Mouse (Mus musculus) CH12.LX (cell line): Measurements from ENCODE around the gene Rdm1. TPM values are rescaled to one million over a fixed set of nuclear protein-coding genes. Genes with fewer than 3 reads are reported as not detected.
"Not testable (repeated sequence)": the region's sequence is repeated elsewhere in the genome, so short reads cannot be mapped to it uniquely, and the experiment has no call there.

Experiments
- DNase-seq: peaks from one replicate; pipeline ENCODE4 v3.0.0-alpha.2; 2013; ENCODE audit errors: extremely low read depth
- H3K27ac ChIP-seq: 2 replicates; pipeline ENCODE4 v1.5.1; 2012; ENCODE audit warnings: low read depth, mild to moderate bottlenecking, control low read depth, moderate library complexity; ENCODE audit not compliant: insufficient read depth
- H3K27me3 ChIP-seq: replicated peaks from 2 replicates; pipeline ENCODE3; 2012; ENCODE audit warnings: inconsistent platforms
- H3K36me3 ChIP-seq, 2 experiments: replicated peaks in 1 of 2; 2 replicates each; pipeline versions ENCODE3 to v1.6.1; 2012; ENCODE audit warnings: inconsistent platforms in 1 of 2, low read length in 1 of 2, mild to moderate bottlenecking in 1 of 2, mixed read lengths in 1 of 2, moderate library complexity in 1 of 2; ENCODE audit not compliant: control insufficient read depth in 1 of 2, insufficient read depth in 1 of 2
- H3K4me1 ChIP-seq, 2 experiments: 2 replicates each; pipeline ENCODE4 v1.6.1; 2012; ENCODE audit warnings: inconsistent platforms in 1 of 2, moderate library complexity in 1 of 2; ENCODE audit not compliant: insufficient read depth in 2 of 2, control insufficient read depth in 1 of 2
- H3K4me2 ChIP-seq: 2 replicates; pipeline ENCODE4 v1.6.1; 2012; ENCODE audit warnings: low read depth, mild to moderate bottlenecking, control low read depth; ENCODE audit not compliant: poor library complexity, insufficient read depth, severe bottlenecking
- H3K4me3 ChIP-seq, 3 experiments: fragments of 150-350 bp in 1 of 3; sonication (generic) in 1 of 3; replicated peaks in 1 of 3; 2 replicates each; pipeline versions ENCODE3 to v1.5.1; 2011 to 2012; ENCODE audit warnings: low read depth in 2 of 3, low read length in 2 of 3, mild to moderate bottlenecking in 2 of 3, moderate library complexity in 2 of 3, control low read depth in 1 of 3, improper control_type of control experiment in 1 of 3, inconsistent platforms in 1 of 3, mixed read lengths in 1 of 3; ENCODE audit not compliant: poor library complexity in 1 of 3
- H3K79me2 ChIP-seq: replicated peaks from 2 replicates; pipeline ENCODE4 v1.6.1; 2012; ENCODE audit warnings: mild to moderate bottlenecking, moderate library complexity; ENCODE audit not compliant: control insufficient read depth, poor library complexity, insufficient read depth, severe bottlenecking; ENCODE audit errors: extremely low read depth
- H3K9ac ChIP-seq: 2 replicates; pipeline ENCODE4 v1.6.1; 2012; ENCODE audit warnings: low read depth, mild to moderate bottlenecking, control low read depth, moderate library complexity; ENCODE audit not compliant: insufficient read depth
- H3K9me3 ChIP-seq: replicated peaks from 2 replicates; pipeline ENCODE3; 2012; ENCODE audit warnings: low read length, inconsistent platforms, mixed read lengths
- BHLHE40 ChIP-seq: IDR thresholded peaks from 2 replicates; pipeline ENCODE4 v1.6.1; 2011; ENCODE audit warnings: mild to moderate bottlenecking, low read depth, low read length, improper control_type of control experiment
- CHD2 ChIP-seq: IDR thresholded peaks from 2 replicates; pipeline ENCODE4 v1.6.1; 2011; ENCODE audit warnings: low read length, improper control_type of control experiment
- E2F4 ChIP-seq: IDR thresholded peaks from 2 replicates; pipeline ENCODE4 v1.6.1; 2011; ENCODE audit warnings: low read depth, low read length, improper control_type of control experiment; ENCODE audit not compliant: insufficient replicate concordance
- ELF1 ChIP-seq: IDR thresholded peaks from 2 replicates; pipeline ENCODE4 v1.6.1; 2014; ENCODE audit warnings: low read depth, mild to moderate bottlenecking, inconsistent platforms, low read length, improper control_type of control experiment
- ETS1 ChIP-seq: conservative IDR thresholded peaks from 2 replicates; pipeline ENCODE4 v1.6.1; 2012; ENCODE audit warnings: low read depth, mild to moderate bottlenecking, inconsistent platforms, low read length, improper control_type of control experiment, moderate library complexity
- HCFC1 ChIP-seq: IDR thresholded peaks from 2 replicates; pipeline ENCODE4 v1.6.1; 2012; ENCODE audit warnings: low read depth, mild to moderate bottlenecking, inconsistent platforms, low read length, improper control_type of control experiment
- IRF4 ChIP-seq: IDR thresholded peaks from 2 replicates; pipeline ENCODE4 v1.6.1; 2014; ENCODE audit warnings: low read depth, mild to moderate bottlenecking, inconsistent platforms, low read length, improper control_type of control experiment
- MAFK ChIP-seq: IDR thresholded peaks from 2 replicates; pipeline ENCODE4 v1.6.1; 2011; ENCODE audit warnings: low read length, improper control_type of control experiment; ENCODE audit not compliant: insufficient replicate concordance
- MAX ChIP-seq: IDR thresholded peaks from 2 replicates; pipeline ENCODE4 v1.6.1; 2011; ENCODE audit warnings: low read length, improper control_type of control experiment
- MAZ ChIP-seq: IDR thresholded peaks from 2 replicates; pipeline ENCODE4 v1.6.1; 2012; ENCODE audit warnings: low read depth, mild to moderate bottlenecking, inconsistent platforms, low read length, improper control_type of control experiment, moderate library complexity
- MEF2A ChIP-seq: IDR thresholded peaks from 2 replicates; pipeline ENCODE4 v1.6.1; 2014; ENCODE audit warnings: low read depth, mild to moderate bottlenecking, inconsistent platforms, low read length, improper control_type of control experiment, borderline replicate concordance
- MXI1 ChIP-seq: IDR thresholded peaks from 2 replicates; pipeline ENCODE4 v1.6.1; 2011; ENCODE audit warnings: mild to moderate bottlenecking, low read depth, low read length, improper control_type of control experiment
- MYC ChIP-seq: IDR thresholded peaks from 2 replicates; pipeline ENCODE4 v1.6.1; 2011; ENCODE audit warnings: low read depth, mild to moderate bottlenecking, improper control_type of control experiment, low read length
- PAX5 ChIP-seq: IDR thresholded peaks from 2 replicates; pipeline ENCODE4 v1.6.1; 2012; ENCODE audit warnings: low read length, inconsistent platforms, mixed read lengths
- POLR2A ChIP-seq: IDR thresholded peaks from 2 replicates; pipeline ENCODE4 v1.6.1; 2011; ENCODE audit warnings: low read depth, mild to moderate bottlenecking, improper control_type of control experiment, low read length
- POLR2AphosphoS2 ChIP-seq: IDR thresholded peaks from 2 replicates; pipeline ENCODE4 v1.6.1; 2011; ENCODE audit warnings: low read depth, low read length, improper control_type of control experiment
- RCOR1 ChIP-seq: conservative IDR thresholded peaks from 2 replicates; pipeline ENCODE4 v1.6.1; 2012; ENCODE audit warnings: low read depth, mild to moderate bottlenecking, inconsistent platforms, low read length, improper control_type of control experiment
- SIN3A ChIP-seq: IDR thresholded peaks from 2 replicates; pipeline ENCODE4 v1.6.1; 2012; ENCODE audit warnings: low read length, improper control_type of control experiment, inconsistent platforms
- TBP ChIP-seq: conservative IDR thresholded peaks from 2 replicates; pipeline ENCODE4 v1.6.1; 2011; ENCODE audit warnings: low read depth, low read length, improper control_type of control experiment
- TCF12 ChIP-seq: IDR thresholded peaks from 2 replicates; pipeline ENCODE4 v1.6.1; 2014; ENCODE audit warnings: low read depth, mild to moderate bottlenecking, inconsistent platforms, low read length, improper control_type of control experiment
- USF2 ChIP-seq: conservative IDR thresholded peaks from 2 replicates; pipeline ENCODE4 v1.6.1; 2011; ENCODE audit warnings: low read depth, low read length, improper control_type of control experiment
- ZC3H11A ChIP-seq: IDR thresholded peaks from 2 replicates; pipeline ENCODE4 v1.6.1; 2012; ENCODE audit warnings: low read depth, mild to moderate bottlenecking, inconsistent platforms, low read length, improper control_type of control experiment
- ZMIZ1 ChIP-seq: IDR thresholded peaks from 2 replicates; pipeline ENCODE4 v1.6.1; 2012; ENCODE audit warnings: low read depth, mild to moderate bottlenecking, inconsistent platforms, low read length, improper control_type of control experiment
- ZNF384 ChIP-seq: IDR thresholded peaks from 2 replicates; pipeline ENCODE4 v1.6.1; 2012; ENCODE audit warnings: low read depth, low read length, improper control_type of control experiment, inconsistent platforms
- dilution Hi-C: fragments of 300-500 bp; cut with MboI; formaldehyde crosslinking; loops from 2 replicates; pipeline ENCODE4 v1.14.3; 2020; ENCODE audit warnings: low sequenced_read_pairs; ENCODE audit not compliant: extremely low pct_unique_long_range_greater_than_20kb, extremely low pct_ligation_motif_present
- in situ Hi-C: fragments of 300-500 bp; cut with MboI; formaldehyde crosslinking; loops from 3 replicates; pipeline ENCODE4 v1.14.3; 2019; ENCODE audit warnings: low sequenced_read_pairs, low pct_ligation_motif_present, low pct_unique_long_range_greater_than_20kb, mixed read lengths
- polyA plus RNA-seq: library from polyadenylated mRNA; unstranded; fragments of >175 nt; gene quantifications from 2 replicates; pipeline ENCODE4 v1.2.1, GENCODE M21; 2012; ENCODE audit warnings: low read depth; ENCODE audit not compliant: insufficient read length
- total RNA-seq, 2 experiments: library from RNA; depleted of rRNA; stranded (reverse); fragments of 300-350 nt in 1 of 2; fragments of >200 nt in 1 of 2; gene quantifications; 2 replicates each; pipeline ENCODE4 v1.2.3; 2012 to 2014

Gene Rdm1
- total and polyA plus RNA-seq, 3 experiments, result 9.6 to 28.5 (median 19.2) TPM

- dilution Hi-C loops, result no loop called here
- in situ Hi-C loops, result no loop called here
- Histone ChIP-seq H3K4me1 (no peaks in the 10 kb centered on the region), H3K79me2 (no peaks in the 10 kb centered on the region), H3K9ac (no peak overlapping the region), H3K36me3 (no peaks in the 10 kb centered on the region), H3K27ac (no peak overlapping the region), H3K27me3 (peaks cover 52% of the 10 kb centered on the region), H3K4me2 (no peak overlapping the region), H3K9me3 (peaks cover 3% of the 10 kb centered on the region), H3K4me3 (no peak overlapping the region)
- DNase-seq, result peak; percentile 77
- TF ChIP-seq SIN3A (peak; percentile 59), PAX5 (no peak)
Measured at GRCm38 (mm10) chr11:101602491-101602890, 24.5 kb upstream of the Rdm1 start.

DNA sequence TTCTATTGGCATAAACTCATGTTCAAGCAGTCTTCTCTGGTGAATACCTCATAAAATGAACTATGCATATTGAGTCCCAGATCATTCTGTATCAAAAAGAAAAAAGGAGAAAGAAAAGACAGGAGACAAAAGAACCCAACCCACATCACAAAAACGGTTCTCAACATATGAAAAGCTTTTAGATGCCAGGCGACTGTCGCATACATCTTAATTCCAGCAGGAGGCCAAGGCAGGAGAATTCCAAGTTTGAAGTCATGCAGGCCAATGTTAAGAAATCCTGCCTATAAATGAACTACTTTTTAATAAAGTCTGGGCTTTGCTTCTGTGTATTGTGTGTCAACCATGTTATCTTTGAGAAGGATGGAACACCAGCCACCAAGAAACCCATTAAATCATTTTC, 22.9 kb upstream of the Rdm1 start:
- Histone ChIP-seq H3K27me3 (peaks cover 60% of the 10 kb centered on the region), H3K27ac (no peak overlapping the region)

GRCm38 (mm10) chr11:101604531-101605453, 22.2 kb upstream of the Rdm1 start:
- dilution Hi-C loops, H3K36me3 ChIP-seq, H3K9me3 ChIP-seq, H3K9ac ChIP-seq, in situ Hi-C loops, H3K4me1 ChIP-seq, H3K79me2 ChIP-seq, H3K4me3 ChIP-seq: not testable (repeated sequence)
- DNase-seq, result peak; percentile 95
- Histone ChIP-seq H3K27me3 (peaks cover 55% of the 10 kb centered on the region), H3K4me2 (peak overlapping the region; percentile 45), H3K27ac (peak overlapping the region; percentile 51)
- TF ChIP-seq CHD2, result 0 out of 2 replicates have a peak, but pooled peaks have one; percentile 63
- TF ChIP-seq ETS1, result peak; percentile 97
- peak; percentile 39; the same call in 1 of the 2 replicates for TF ChIP-seq BHLHE40
- peak; percentile 81 for TF ChIP-seq E2F4
- TF ChIP-seq MAFK, result peak; percentile 84
- TF ChIP-seq POLR2AphosphoS2, result peak; percentile 100
- peak; percentile 96 for TF ChIP-seq RCOR1
- TF ChIP-seq ZMIZ1, result peak; percentile 100
- TF ChIP-seq TCF12, result peak; percentile 90
- TF ChIP-seq TBP, result peak; percentile 99
- TF ChIP-seq MEF2A, result peak; percentile 71
- peak; percentile 83 for TF ChIP-seq ELF1
- TF ChIP-seq MAX, result peak; percentile 89
- TF ChIP-seq IRF4, result peak; percentile 76
- TF ChIP-seq MYC, result peak; percentile 77
- TF ChIP-seq ZNF384, result peak; percentile 89
- peak; percentile 83 for TF ChIP-seq MAZ
- TF ChIP-seq MXI1, result peak; percentile 72
- TF ChIP-seq USF2, result peak; percentile 31; the same call in 1 of the 2 replicates
- TF ChIP-seq POLR2A, result peak; percentile 100
- peak; percentile 79 for TF ChIP-seq HCFC1
- peak; percentile 88 for TF ChIP-seq SIN3A

More for the DNA sequence above, 22.9 kb upstream of the Rdm1 start:
- Histone ChIP-seq H3K4me1 (0 out of 4 replicates have a peak, but pooled peaks cover 0 to 2% of the 10 kb centered on the region in 2 experiments), H3K9me3 (peaks cover 3% of the 10 kb centered on the region), H3K4me3 (no peak overlapping the region), H3K36me3 (no peaks in the 10 kb centered on the region), H3K4me2 (peak overlapping the region; percentile 5), H3K79me2 (no peaks in the 10 kb centered on the region), H3K9ac (no peak overlapping the region)
- dilution Hi-C loops (no loop called here), in situ Hi-C loops (no loop called here)
- no peak for DNase-seq
- TF ChIP-seq ZC3H11A (no peak), E2F4 (no peak), SIN3A (no peak)
